Mouse (Mus musculus): Measurements from ENCODE around the gene Gzmd.

The Gzmd gene

GRCm38 (mm10) chr14:56085167-56085566 is 47.2 kb downstream of the Gzmd start, which contains the start of gene Mcpt8:
Mcpt8 (minus strand) TSS chr14:56085273.
- DNase-seq (ENCODE audit: low read depth, low spot score) = no peak

GRCm38 (mm10) chr14:56082016-56082415 is 50.4 kb downstream of the Gzmd start:
- no peak for DNase-seq (ENCODE audit: low read depth, low spot score)
